Mouse (Mus musculus) layer of hippocampus, postnatal 10 days (tissue): ENCODE data around the gene Rara. TPM values are rescaled to one million over a fixed set of nuclear protein-coding genes. Genes with fewer than 3 reads are reported as not detected.

Experiments used
- DNase-seq, 2 experiments: peaks; one replicate each; pipeline ENCODE4 v3.0.0; 2021; ENCODE audit warnings: low spot score in 2 of 2
- total RNA-seq, 2 experiments: library from RNA; stranded (reverse); gene quantifications; 2 replicates each; pipeline ENCODE4 v1.2.3; 2021

Rara gene
- total RNA-seq, 2 experiments from 2014 or later, result 21.7 to 24.0 TPM

DNA sequence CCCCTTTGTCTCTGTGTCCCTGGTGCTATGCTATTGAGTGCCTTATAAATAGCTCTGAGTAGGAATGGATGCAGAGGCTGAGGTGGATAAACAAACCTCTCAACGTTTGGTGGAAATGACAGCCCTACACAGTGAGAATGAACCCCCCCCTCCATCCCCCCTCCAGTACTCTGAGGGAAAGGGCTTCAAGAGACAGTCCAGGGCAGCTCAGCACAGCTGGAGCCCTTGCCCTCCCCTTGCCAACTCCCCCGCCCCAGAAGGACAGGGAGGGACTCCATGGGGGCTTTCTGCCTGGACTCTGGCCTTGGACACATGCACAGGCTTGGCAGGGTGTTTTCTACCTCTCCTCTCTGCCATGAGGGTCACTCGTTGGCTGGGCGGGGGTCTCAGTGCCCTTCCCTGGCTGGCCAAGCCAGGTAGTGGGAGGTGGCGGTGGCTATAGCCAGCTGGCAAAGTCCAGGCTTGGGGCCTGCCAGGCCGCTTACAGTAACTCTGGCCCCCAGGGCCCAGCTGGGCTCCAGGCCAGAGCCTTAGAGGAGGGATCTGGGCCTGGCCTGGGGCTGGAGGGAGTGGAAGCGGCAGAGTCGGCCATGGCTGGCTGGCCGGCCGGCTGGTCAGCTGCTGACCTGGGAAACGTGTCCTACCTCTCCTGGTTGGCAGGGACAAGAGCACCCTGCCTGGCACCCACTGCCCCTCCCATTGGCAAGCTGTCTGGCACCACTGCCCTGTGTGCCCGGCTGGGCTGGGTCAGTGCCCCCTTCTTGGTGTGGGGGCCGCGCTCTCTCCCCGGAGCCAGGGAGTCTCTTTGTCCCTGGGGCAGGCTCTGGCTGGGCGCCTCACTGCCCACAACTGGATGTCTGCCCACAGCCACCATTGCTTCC lies 23.6 kb downstream of the Rara start:
- peak; percentile 74 to 80 for DNase-seq

DNA sequence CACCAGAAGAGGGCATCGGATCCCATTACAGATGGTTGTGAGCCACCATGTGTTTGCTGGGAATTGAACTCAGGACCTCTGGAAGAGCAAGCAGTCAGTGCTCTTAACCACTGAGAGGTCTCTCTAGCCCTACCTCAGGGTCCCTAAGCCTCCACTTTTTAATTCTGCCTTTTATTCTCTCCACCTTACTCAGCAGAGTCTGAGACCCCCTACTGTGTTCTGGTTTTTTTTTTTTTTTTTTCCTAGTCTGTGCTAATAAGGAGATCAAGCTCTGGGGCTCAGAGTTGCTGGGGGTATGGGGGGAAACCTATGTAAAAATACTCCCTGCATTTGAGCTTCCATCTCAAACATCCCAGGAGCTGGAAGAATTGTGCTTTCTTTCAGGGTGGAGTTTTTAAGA lies 24.5 kb downstream of the Rara start:
- DNase-seq, result no peak

DNA sequence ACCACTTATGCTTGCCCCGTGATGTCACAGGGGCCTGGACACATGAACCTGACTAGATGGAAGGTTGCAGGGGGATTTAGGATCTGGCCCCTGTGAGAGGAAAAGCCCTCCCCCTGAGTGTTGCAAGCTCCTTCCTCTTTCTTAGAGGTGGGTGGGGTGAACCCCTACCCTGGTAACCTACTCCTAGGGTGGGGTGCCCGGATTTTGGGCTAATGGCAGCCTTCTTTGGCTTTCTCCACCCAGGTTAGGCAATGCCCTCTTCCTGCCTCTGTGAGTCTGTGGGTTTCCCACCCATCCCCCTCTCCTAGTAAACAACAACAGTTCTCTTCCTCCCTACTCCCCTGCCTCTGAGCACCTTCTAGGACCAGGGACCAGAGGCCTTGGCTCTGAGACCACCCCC lies 25.1 kb downstream of the Rara start:
- DNase-seq, result no peak

DNA sequence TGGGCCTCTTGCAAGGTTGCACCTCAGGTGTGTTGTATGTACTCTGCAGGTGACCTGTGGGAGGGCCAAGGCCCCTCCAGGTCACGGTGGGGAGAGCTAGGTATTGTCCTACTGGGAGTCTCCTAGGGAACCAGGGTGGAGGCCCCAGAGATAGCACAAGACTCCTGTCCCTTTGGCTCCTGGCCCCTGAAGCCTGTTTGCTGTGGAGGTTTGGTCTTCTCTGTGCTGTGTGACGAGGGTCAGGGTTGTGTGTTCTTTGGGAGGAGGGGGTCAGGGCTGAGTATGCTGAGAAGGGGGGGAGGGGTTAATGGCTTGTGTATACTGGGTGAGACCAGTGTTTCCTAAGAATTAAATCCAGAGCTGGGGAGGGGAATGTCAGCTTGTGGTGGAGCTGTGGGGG lies 25.7 kb downstream of the Rara start:
- DNase-seq, result no peak

DNA sequence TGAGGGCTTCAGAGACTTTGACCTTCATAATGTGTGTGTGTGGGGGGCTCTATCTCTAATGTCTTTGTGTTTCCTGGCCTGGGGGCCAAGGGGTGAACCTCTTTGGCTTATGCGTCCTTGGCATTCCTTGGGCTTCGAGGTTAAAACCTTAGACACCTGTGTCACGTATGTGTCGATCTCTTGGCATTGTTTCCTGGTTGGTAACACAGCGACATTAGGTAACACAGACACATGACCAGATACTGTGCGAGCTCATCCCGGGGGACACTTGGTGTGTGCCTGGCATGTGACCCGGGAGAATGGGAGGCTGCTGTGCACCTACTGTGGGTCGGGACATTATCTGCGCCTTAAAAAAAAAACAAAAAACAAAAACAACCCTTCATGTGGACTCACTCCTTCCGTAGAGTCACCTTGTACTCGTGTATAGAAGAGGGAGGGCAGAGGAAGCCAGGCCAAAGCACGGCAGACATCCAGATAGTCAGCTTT lies 26.3 kb downstream of the Rara start:
- DNase-seq, result no peak

DNA sequence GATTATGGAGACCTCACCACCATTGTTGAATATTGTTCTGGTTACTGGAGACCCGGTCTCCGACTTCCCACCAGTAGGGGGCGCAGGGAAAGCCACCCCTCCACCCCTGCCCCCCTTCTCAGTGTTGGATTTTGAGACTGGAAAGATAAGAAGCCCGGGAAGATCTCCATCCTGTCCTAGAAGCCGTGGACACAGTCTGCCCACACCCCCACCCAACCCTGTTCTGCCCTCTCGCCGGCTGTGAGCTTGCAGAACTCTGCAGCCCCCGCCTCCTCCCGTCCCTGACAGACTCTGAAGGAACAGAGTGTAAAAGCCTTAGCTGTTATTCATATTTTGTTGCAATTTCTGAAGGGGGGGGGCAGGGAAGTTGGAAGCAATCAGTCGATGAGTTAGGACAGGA lies 26.8 kb downstream of the Rara start:
- DNase-seq, result peak in 1 of 2 experiments; percentile 80

DNA sequence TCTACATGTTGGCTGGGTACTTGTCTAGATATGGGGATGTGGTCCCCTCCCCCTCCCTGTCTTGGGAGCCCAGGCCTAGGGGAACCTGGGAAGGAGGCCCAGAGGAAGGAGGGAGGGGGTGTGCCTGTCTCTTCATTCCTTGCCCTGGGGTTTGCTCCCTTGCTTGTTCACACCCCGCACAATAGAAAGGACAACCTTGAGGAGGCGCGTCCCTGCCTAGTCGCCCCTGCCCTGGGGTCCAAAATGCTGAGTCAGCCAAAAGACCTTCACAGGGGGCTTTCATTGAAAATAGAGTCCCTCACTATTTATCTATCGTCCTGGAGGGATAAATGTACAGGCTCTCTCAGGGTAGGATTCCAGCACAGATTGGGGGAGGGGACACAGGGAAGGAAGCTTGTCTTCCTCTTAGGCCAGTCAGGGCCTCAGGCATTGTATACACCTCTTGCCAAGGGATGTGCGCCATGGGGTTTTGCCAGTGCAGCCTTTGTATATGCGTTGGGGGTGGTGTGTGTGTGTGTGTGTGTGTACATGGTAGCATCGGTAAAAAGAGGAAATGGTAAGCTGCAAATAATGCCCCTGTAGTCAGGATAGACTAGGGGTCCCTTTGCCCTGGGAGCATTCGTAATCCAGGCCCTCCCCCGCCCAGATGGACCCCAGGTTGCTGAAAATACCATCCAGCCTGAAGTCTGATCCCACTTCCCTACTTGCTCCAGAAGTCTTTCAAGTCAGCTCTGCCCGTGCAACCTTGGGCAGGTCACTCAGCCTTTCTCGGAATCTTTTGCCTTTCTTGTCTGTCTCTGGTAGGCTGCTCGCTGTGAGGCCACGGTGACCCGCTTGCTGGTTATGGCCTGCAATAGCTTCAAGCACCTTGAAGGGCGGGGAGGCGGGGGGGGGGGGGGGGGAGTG lies 27.4 kb downstream of the Rara start:
- peak in 1 of 2 experiments; percentile 35 for DNase-seq

DNA sequence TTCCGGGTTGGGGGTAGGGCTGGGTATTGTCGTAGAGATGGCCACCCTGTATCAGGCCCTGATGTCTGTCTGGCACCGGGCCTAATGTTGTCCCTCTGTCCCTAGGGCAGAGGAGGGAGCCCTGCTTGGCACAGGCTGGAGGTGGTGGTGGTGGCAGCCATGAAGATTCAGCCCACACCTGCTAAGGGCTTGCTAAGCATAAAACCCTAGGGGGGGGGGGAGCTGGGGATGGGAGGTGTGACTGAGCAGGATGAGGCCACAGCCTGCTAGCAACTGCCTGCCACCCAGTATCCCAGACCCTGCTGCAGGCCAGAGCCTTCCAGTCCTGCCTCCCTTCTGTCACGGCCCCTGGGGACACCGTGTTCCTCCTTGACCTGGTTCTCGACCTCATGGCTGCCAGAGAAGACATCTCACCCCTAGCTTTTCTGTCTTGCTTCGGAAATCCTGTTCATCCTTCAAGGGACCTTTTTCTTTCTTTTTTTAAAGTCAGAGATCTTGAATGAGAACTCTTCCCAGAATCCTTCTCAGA lies 28.2 kb downstream of the Rara start:
- no peak for DNase-seq

DNA sequence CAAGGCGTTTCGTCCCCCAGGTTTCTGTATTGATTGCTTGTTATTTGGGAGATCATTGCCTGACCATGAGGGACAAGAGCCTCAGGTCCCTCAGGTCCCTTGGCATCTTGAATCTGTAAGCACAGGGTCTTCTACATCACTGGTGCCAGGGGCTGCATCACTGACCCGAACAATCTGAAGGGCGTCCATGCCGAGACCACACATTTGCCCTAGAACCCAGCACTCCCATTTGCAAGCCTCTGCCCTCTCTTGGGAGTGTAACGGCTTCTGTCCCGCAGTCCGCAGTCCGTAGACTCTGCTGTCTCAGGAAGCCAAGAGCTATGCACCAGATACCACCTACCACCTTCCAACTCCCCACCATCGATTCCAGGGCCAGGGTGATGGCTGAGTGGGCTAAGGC lies 28.7 kb downstream of the Rara start:
- DNase-seq, result no peak

DNA sequence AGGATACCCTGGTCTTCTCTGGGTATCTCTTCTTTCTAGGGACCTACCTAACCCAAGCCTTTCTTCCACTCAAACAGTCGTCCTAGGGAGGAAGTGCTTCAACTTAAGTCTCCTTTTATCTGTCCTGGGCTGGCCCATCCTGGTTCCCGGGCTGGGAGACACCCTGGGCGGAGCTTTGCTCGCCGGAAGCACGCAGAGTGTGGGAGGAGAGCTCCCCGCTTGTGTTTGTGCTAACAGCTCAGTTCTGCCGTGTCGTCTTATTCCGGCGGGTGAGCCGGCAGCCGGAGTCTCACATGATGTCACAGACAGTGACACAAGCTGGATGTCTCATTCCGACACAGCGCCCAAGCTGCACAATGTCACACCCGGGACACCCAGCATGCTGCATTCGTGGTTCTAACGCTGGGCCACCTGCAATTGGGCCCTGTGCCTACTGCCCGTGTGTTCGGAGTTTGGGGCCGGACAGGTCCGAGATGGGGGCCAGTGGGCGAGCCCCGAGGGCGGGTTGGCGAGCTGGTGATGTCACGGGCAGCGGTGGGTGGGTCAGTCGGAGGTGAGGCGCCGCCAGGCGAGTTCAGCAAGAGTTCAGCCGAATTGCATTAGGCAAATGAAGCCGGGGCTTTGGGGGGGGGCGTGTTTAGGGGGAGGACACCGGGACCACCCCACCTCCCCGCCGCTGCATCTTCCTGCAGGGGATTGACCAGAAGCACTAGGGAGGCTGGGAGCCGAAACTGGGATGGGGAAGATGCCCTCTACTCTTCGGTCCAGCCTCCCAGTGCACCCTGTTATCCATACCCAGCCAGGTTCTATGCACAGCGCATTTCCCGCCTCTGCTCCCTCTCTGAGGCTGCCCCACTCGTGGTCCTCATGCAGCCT lies 32.1 kb downstream of the Rara start:
- DNase-seq, result peak in 1 of 2 experiments; percentile 64

DNA sequence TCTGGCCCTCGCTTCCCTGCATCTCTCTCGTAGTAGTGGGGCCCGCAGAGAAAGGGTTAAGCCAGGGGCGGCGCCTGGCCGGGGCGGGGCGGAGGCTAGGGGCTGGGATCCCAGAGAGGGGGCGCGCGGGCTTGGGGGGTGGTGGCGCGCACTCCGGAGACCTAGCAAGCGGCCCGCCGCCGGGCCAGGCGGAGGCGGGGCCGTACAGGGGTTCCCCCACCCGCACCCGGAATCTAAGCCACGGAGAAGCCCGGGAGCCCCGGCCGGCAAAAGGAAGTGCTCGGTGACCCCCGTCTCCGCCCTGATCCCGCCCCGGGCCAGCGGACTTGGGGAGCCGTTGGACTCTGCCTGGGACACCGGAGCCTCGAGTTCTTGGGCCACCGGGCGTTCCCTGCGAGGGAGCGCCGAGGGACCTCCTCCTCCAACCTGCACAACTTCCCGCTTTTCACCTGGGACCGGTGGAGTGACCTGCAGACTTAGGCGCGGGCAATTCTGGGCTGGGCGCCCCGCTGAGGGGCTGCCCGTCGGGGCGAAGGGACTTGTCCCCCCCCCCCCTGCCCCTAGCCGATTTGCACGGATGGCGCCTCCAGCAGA lies 32.8 kb downstream of the Rara start:
- DNase-seq, result peak in 1 of 2 experiments; percentile 68

DNA sequence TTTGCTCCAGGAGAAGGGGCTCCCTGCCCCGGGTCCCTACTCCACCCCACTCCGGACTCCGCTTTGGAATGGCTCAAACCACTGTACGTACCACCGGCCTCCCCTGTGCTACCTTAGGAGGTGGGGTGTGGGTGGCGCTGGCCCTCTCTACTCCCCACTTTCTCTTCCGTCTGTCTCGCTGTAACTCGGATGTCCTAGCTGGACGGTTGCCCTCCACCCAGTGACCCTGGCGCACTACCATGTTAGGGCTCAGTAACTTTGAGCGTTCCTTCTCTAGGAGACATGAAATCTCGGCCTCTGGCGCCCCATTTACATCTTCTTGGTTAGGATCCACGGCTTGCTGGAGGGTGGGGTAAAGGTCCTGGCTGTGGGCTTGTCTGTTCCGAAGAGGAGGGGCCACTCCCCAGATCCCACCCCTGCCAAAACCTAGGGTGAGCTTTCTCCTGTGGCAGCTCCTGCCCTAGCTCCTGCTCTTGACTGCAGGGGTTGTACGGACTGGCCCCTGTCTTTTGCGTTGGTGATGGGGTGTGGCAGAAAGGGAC lies 33.5 kb downstream of the Rara start:
- no peak for DNase-seq

DNA sequence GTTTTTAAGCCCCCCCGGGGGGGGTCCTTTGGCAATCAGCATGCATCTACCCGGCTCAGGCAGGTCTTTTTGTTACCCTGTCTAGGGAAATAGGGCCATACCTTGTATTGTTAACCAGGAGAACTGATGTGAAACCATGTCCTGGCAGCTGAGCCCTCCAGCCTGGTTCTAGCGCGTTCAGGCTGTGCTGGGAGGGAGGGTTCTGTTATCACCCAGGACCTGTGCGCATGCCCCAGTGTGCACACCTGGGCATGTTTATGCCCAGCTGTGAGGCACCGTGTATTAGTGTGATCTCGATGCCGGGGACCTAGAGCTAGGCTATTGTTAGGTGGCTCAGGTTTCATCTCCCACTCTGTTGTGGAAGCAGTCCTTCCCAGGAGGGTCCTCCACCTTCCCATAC lies 34.1 kb downstream of the Rara start:
- DNase-seq, result no peak

DNA sequence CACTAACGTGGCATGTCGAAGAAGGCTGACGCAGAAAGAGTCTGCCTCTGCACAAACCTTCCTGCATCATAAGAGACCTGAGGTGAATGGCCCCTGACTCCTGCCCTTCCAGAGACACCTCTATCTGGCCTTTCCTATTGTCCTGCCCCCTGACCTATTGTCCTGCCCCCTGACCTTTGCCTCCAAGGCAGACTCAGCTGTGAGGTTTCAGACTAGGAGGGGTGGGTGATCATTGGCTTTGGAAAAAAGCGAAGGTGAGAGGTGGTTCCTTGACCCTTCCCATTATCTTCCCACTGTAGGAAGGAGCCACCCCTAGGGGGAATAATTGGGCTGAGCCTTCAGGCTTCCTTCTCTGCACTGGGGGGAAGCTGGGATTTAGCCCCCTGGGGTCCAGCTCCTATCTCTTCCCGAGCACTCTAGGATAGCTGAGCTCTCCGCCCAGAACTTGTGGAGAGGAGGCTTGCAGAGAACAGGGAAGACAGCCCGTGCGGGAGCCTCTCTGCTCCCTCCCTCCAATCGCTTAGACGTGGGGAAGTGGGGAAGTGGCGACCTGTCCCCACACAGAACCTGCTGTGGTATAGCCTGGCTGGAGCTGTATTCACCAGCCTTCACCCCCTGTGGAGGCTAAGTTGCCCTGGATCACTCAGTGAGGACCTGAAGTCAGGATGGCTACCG lies 34.9 kb downstream of the Rara start:
- DNase-seq, result no peak

DNA sequence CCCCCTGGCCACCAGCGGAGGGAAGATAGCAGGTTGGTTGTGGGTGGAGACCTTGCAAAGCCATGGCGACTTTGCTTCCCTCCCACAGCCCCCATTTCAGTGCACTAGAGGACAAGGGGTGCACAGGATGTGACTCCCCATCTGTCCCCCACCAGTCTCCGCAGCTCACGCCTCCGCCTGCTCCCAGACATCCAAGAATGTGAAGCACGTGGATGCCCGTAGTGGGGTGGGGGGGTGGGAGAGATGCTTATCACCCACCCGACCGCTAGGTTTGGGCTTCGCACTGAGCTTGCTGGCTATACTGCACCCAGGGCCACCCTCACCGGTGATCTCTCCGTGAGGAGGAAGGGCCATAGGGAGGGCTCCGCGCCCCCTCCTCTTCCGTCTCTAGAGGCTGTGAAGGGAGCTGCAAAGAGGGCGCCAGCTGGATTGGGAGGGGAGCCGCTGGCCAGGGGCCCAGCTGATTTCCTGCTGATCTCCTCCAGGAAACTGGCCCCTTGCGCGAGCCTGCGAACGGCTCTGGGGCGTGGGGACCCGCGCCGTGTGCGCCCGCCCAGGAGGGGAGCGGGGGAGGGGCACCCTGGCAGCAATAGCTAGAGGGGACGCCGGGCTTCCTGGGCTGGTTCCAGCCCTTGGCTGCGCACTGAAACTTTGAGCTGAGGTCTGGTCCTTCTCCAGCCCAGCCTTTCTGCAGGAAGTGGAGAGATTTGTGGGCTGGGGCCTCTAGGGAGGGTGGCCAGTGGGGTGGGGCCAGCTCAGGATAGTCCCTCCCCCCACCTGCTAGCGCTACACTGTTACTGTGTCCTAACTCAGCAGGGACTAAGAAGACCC lies 35.8 kb downstream of the Rara start:
- DNase-seq, result peak; percentile 69 to 83

DNA sequence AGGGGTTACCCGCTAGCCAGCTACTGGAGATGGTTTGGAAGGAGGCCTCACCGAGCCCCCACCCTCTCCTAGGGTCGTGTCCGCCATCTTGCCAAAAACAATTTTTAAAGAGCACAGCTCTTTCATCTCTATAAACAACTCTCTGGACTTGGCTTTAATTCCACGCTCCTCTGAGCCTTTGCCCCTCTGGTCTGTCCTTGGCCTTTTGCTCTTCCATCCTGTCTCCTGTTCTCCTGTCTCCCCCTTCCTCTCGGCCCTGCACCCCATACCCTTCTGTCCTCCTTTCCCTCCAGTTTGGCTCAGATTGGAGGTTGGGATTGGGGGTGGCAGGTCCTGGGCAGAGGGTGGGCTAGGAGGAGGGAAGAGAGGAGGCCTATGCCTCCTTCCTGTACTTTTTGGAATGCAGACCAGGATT lies 36.6 kb downstream of the Rara start:
- DNase-seq, result no peak

DNA sequence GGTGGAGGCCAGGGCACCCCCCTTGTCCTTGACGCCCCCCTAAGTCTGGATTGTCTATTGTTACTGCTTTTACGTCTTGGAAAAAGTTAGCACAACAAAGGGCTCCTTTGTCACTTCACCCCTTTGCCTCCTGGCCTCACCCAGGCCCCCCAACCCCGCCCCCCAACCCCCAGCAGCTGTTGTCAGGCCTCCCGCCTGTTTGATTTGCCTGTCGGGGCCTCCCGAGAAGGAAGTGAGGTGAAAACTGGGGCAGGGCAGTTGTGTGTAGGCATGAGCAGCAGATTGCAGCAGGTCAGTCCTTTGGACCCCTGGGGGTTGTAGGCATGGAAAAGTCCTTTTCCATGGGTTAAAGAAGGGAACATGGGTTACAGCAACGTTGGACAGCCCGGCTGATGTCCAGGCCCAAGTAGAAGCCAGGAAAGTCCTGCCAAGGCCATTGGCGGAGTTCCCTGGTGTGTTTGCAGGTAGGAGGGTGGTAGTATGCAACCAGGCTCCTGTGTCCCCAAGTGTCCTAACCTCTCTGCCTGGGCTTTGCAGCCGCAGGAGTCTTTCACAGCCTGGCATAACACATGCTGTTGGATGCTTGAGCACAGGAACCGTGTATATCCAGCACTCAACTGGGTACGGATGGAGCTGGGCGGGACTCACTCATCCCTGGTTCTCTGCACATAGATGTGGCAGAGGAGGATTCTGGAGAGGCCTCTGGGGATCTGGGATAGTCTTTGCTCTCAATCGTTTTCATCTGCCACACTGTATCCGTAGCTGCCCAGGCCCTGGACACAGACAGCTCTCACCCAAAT lies 37.2 kb downstream of the Rara start:
- DNase-seq, result peak in 1 of 2 experiments; percentile 39
